Mouse (Mus musculus): ENCODE data around the gene Gm43720. TPM values are rescaled to one million over a fixed set of nuclear protein-coding genes. Genes with fewer than 3 reads are reported as not detected.
A peak's percentile ranks its signal among the peaks of the same experiment; 100 is the strongest.

Gene Gm43720
- total and polyA plus RNA-seq, 3 experiments, result not detected

- no peak overlapping the region for H3K9ac ChIP-seq (ENCODE audit: low read depth, low read length)
- intact Hi-C loops (cut with DNase I), result no loop called here
- no peak for TF ChIP-seq CTCF (IDR thresholded peaks at IDR 0.05)
- TF ChIP-seq POLR2A (IDR thresholded peaks at IDR 0.05; ENCODE audit: insufficient read depth, low read depth, low read length), result no peak
- TF ChIP-seq EP300 (IDR thresholded peaks at IDR 0.05; ENCODE audit: insufficient read depth, low read depth, low read length), result no peak
- no peak overlapping the region for H3K4me3 ChIP-seq
- no peaks in the 10 kb centered on the region for H3K27me3 ChIP-seq (ENCODE audit: control insufficient read depth, insufficient read depth, low read length)
- H3K36me3 ChIP-seq (ENCODE audit: control insufficient read depth, insufficient read depth, low read length), result no peaks in the 10 kb centered on the region
- H3K27ac ChIP-seq, result no peak overlapping the region
- no peak for DNase-seq
- H3K4me1 ChIP-seq (ENCODE audit: control insufficient read depth, insufficient read depth, low read length), result no peaks in the 10 kb centered on the region
- 76% methylated on average over 8 of the region's 8 CpGs for WGBS
- H3K79me2 ChIP-seq (replicated peaks; ENCODE audit: control insufficient read depth, insufficient read depth, low read length), result no peaks in the 10 kb centered on the region
Observed at GRCm38 (mm10) chr5:138274186-138274585, 5.6 kb downstream of the Gm43720 start.

- TF ChIP-seq CTCF (IDR thresholded peaks at IDR 0.05), result no peak
- TF ChIP-seq EP300 (IDR thresholded peaks at IDR 0.05; ENCODE audit: insufficient read depth, low read depth, low read length), result no peak
- no peak for TF ChIP-seq POLR2A (IDR thresholded peaks at IDR 0.05; ENCODE audit: insufficient read depth, low read depth, low read length)
- Histone ChIP-seq H3K36me3 (ENCODE audit: control insufficient read depth, insufficient read depth, low read length) (no peaks in the 10 kb centered on the region), H3K27ac (peak within 1 kb of the TSS; percentile 59), H3K27me3 (ENCODE audit: control insufficient read depth, insufficient read depth, low read length) (no peaks in the 10 kb centered on the region), H3K4me3 (no peak within 1 kb of the TSS; the same call in 1 of the 2 replicates), H3K79me2 (replicated peaks; ENCODE audit: control insufficient read depth, insufficient read depth, low read length) (no peaks in the 10 kb centered on the region), H3K4me1 (ENCODE audit: control insufficient read depth, insufficient read depth, low read length) (no peaks in the 10 kb centered on the region), H3K9ac (ENCODE audit: low read depth, low read length) (no peak within 1 kb of the TSS)
- 8% methylated on average over 12 of the region's 12 CpGs for WGBS
- peak; percentile 54 to 59 for DNase-seq
- intact Hi-C loops (cut with DNase I), result no loop called here
Observed at GRCm38 (mm10) chr5:138272409-138272923, 7.3 kb downstream of the Gm43720 start, which contains the start of gene Gal3st4. Gene Gal3st4, minus strand, starts transcription at chr5:138272840.

- no peak overlapping the region for H3K27ac ChIP-seq
- H3K4me1 ChIP-seq (ENCODE audit: control insufficient read depth, insufficient read depth, low read length), result no peaks in the 10 kb centered on the region
- no peaks in the 10 kb centered on the region for H3K27me3 ChIP-seq (ENCODE audit: control insufficient read depth, insufficient read depth, low read length)
- TF ChIP-seq EP300 (IDR thresholded peaks at IDR 0.05; ENCODE audit: insufficient read depth, low read depth, low read length), result no peak
- TF ChIP-seq POLR2A (IDR thresholded peaks at IDR 0.05; ENCODE audit: insufficient read depth, low read depth, low read length), result no peak
- no peak for TF ChIP-seq CTCF (IDR thresholded peaks at IDR 0.05)
- WGBS, result 40% methylated on average over 3 of the region's 3 CpGs
- no peak overlapping the region for H3K9ac ChIP-seq (ENCODE audit: low read depth, low read length)
- H3K36me3 ChIP-seq (ENCODE audit: control insufficient read depth, insufficient read depth, low read length), result no peaks in the 10 kb centered on the region
- DNase-seq, result no peak
- intact Hi-C loops (cut with DNase I), result no loop called here
- no peak overlapping the region for H3K4me3 ChIP-seq
- no peaks in the 10 kb centered on the region for H3K79me2 ChIP-seq (replicated peaks; ENCODE audit: control insufficient read depth, insufficient read depth, low read length)
Observed at GRCm38 (mm10) chr5:138271232-138271631, 8.5 kb downstream of the Gm43720 start.

- 66% methylated on average over 4 of the region's 4 CpGs for WGBS
- TF ChIP-seq CTCF (IDR thresholded peaks at IDR 0.05), result no peak
- no peak for TF ChIP-seq EP300 (IDR thresholded peaks at IDR 0.05; ENCODE audit: insufficient read depth, low read depth, low read length)
- TF ChIP-seq POLR2A (IDR thresholded peaks at IDR 0.05; ENCODE audit: insufficient read depth, low read depth, low read length), result no peak
- intact Hi-C loops (cut with DNase I), result no loop called here
Observed at GRCm38 (mm10) chr5:138268980-138269379, 10.8 kb downstream of the Gm43720 start.

GRCm38 (mm10) chr5:138267114-138267513, 12.6 kb downstream of the Gm43720 start:
- DNase-seq, result no peak
- Histone ChIP-seq H3K4me1 (ENCODE audit: control insufficient read depth, insufficient read depth, low read length) (peaks cover 5% of the 10 kb centered on the region; the same call in 1 of the 2 replicates), H3K4me3 (no peak overlapping the region), H3K9ac (ENCODE audit: low read depth, low read length) (no peak overlapping the region), H3K79me2 (replicated peaks; ENCODE audit: control insufficient read depth, insufficient read depth, low read length) (no peaks in the 10 kb centered on the region), H3K36me3 (ENCODE audit: control insufficient read depth, insufficient read depth, low read length) (no peaks in the 10 kb centered on the region), H3K27ac (no peak overlapping the region), H3K27me3 (ENCODE audit: control insufficient read depth, insufficient read depth, low read length) (no peaks in the 10 kb centered on the region)
- no peak for TF ChIP-seq EP300 (IDR thresholded peaks at IDR 0.05; ENCODE audit: insufficient read depth, low read depth, low read length)
- intact Hi-C loops (cut with DNase I), result no loop called here
- WGBS, result 91% methylated on average over 3 of the region's 3 CpGs

More at GRCm38 (mm10) chr5:138268980-138269379, 10.8 kb downstream of the Gm43720 start:
- Histone ChIP-seq H3K27me3 (ENCODE audit: control insufficient read depth, insufficient read depth, low read length) (no peaks in the 10 kb centered on the region), H3K9ac (ENCODE audit: low read depth, low read length) (no peak overlapping the region), H3K36me3 (ENCODE audit: control insufficient read depth, insufficient read depth, low read length) (no peaks in the 10 kb centered on the region), H3K79me2 (replicated peaks; ENCODE audit: control insufficient read depth, insufficient read depth, low read length) (no peaks in the 10 kb centered on the region), H3K4me1 (ENCODE audit: control insufficient read depth, insufficient read depth, low read length) (peaks cover 1% of the 10 kb centered on the region; the same call in 1 of the 2 replicates), H3K4me3 (no peak overlapping the region), H3K27ac (no peak overlapping the region)
- DNase-seq, result no peak

GRCm38 (mm10) chr5:138265712-138266111, 14.0 kb downstream of the Gm43720 start:
- Histone ChIP-seq H3K79me2 (replicated peaks; ENCODE audit: control insufficient read depth, insufficient read depth, low read length) (no peaks in the 10 kb centered on the region), H3K27ac (no peak overlapping the region), H3K9ac (ENCODE audit: low read depth, low read length) (no peak overlapping the region), H3K36me3 (ENCODE audit: control insufficient read depth, insufficient read depth, low read length) (no peaks in the 10 kb centered on the region), H3K4me1 (ENCODE audit: control insufficient read depth, insufficient read depth, low read length) (peaks cover 5% of the 10 kb centered on the region; the same call in 1 of the 2 replicates), H3K27me3 (ENCODE audit: control insufficient read depth, insufficient read depth, low read length) (no peaks in the 10 kb centered on the region), H3K4me3 (no peak overlapping the region)
- intact Hi-C loops (cut with DNase I), result no loop called here
- DNase-seq, result no peak
- TF ChIP-seq EP300 (IDR thresholded peaks at IDR 0.05; ENCODE audit: insufficient read depth, low read depth, low read length) (no peak), CTCF (IDR thresholded peaks at IDR 0.05) (no peak), POLR2A (IDR thresholded peaks at IDR 0.05; ENCODE audit: insufficient read depth, low read depth, low read length) (no peak)
- WGBS, result 90% methylated on average over 4 of the region's 4 CpGs
